ENCODE assay signal across 9 mouse cellular contexts in genomic region chr5:48136571-48136970, GRCm38 (mm10).
DNase-seq lines count a peak whose midpoint lies in the region; ATAC-seq and TF ChIP-seq lines count a peak whose summit lies in the region.
"Had no signal": no experiment of that assay in that cellular context is flagged by ENCODE, and none has a peak within 500 bp of the region (broad histone marks: within the 10 kb centered on the region; RNA-seq: fewer than 3 reads in every experiment).

No protein-coding gene starts in this region.

- H3K4me3 ChIP-seq in heart, embryonic 11.5 days (ENCODE audit: low read depth, low read length), result no peak overlapping the region
- H3K4me3 ChIP-seq in midbrain, postnatal 0 days (ENCODE audit: low read depth, low read length), result no peak overlapping the region
- H3K4me3 ChIP-seq: heart, embryonic 15.5 days had no signal

- H3K4me2 ChIP-seq in heart, embryonic 11.5 days, result no peak overlapping the region
- no peak overlapping the region for H3K4me2 ChIP-seq in midbrain, postnatal 0 days (ENCODE audit: low read depth, low read length, poor library complexity, severe bottlenecking)
- H3K4me2 ChIP-seq: heart, embryonic 15.5 days had no signal

- TF ChIP-seq CTCF in midbrain, postnatal 0 days (IDR thresholded peaks at IDR 0.05), result peak; percentile 78

- no peaks in the 10 kb centered on the region for H3K9me3 ChIP-seq in heart, embryonic 11.5 days (replicated peaks; ENCODE audit: control insufficient read depth, low read length)
- no peaks in the 10 kb centered on the region for H3K9me3 ChIP-seq in midbrain, postnatal 0 days (ENCODE audit: low read length)
- H3K9me3 ChIP-seq: heart, embryonic 15.5 days had no signal

- no peaks in the 10 kb centered on the region for H3K4me1 ChIP-seq in heart, embryonic 11.5 days (ENCODE audit: control insufficient read depth, insufficient read depth, low read length)
- 0 out of 2 replicates have a peak, but pooled peaks cover 2% of the 10 kb centered on the region for H3K4me1 ChIP-seq in midbrain, postnatal 0 days (ENCODE audit: insufficient read depth, low read length)
- H3K4me1 ChIP-seq: heart, embryonic 15.5 days had no signal

- no peak overlapping the region for H3K27ac ChIP-seq in heart, embryonic 11.5 days (ENCODE audit: low read depth, low read length)
- no peak overlapping the region for H3K27ac ChIP-seq in midbrain, postnatal 0 days (ENCODE audit: low read depth, low read length)
- H3K27ac ChIP-seq: heart, embryonic 15.5 days had no signal

- peak; percentile 1 to 21 for DNase-seq in heart, adult 18-20 months
- DNase-seq in 3T3-L1 (ENCODE audit: low read depth, low spot score) (peak; percentile 73), ZHBTc4 (ENCODE audit: low read depth, low spot score) (peak; percentile 8)
- DNase-seq in kidney, adult 9 months, result peak; percentile 34
- peak; percentile 69 for DNase-seq in midbrain, postnatal 0 days (ENCODE audit: low spot score)

- 10% methylated on average over 3 of the region's 3 CpGs for WGBS in heart, embryonic 11.5 days (ENCODE audit: insufficient replicate concordance)
- 9% methylated on average over 3 of the region's 3 CpGs for WGBS in midbrain, postnatal 0 days

- no peak overlapping the region for H3K9ac ChIP-seq in heart, embryonic 11.5 days (ENCODE audit: low read depth, low read length)
- H3K9ac ChIP-seq in midbrain, postnatal 0 days (replicated peaks; ENCODE audit: low read length, poor library complexity, severe bottlenecking), result no peak overlapping the region
- H3K9ac ChIP-seq: heart, embryonic 15.5 days had no signal

- H3K36me3 ChIP-seq in heart, embryonic 11.5 days (ENCODE audit: control insufficient read depth, insufficient read depth, low read length), result no peaks in the 10 kb centered on the region
- H3K36me3 ChIP-seq in midbrain, postnatal 0 days (ENCODE audit: insufficient read depth, low read length), result no peaks in the 10 kb centered on the region
- H3K36me3 ChIP-seq: heart, embryonic 15.5 days had no signal

- no peak for ATAC-seq in heart, embryonic 11.5 days (replicated peaks; ENCODE audit: insufficient number of reproducible peaks, low FRiP score, low TSS enrichment)
- no peak for ATAC-seq in midbrain, postnatal 0 days (ENCODE audit: low FRiP score)
- no peak for ATAC-seq in erythroid progenitor cell, adult 5-6 weeks (replicated peaks; ENCODE audit: low FRiP score, poor library complexity, severe bottlenecking)
- ATAC-seq in CD4-positive, CD25-positive, alpha-beta regulatory T cell, adult 4 months, result no peak

- no peaks in the 10 kb centered on the region for H3K27me3 ChIP-seq in heart, embryonic 11.5 days (ENCODE audit: control insufficient read depth, insufficient read depth, low read length)
- no peaks in the 10 kb centered on the region for H3K27me3 ChIP-seq in midbrain, postnatal 0 days (ENCODE audit: insufficient read depth, low read length)
- H3K27me3 ChIP-seq: heart, embryonic 15.5 days had no signal

Comparison
In these comparisons a context has a peak if more than half of its experiments do, and no peak if none do; other contexts are left out.
1. DNase-seq: peak in every context shown above with its lines; median percentile 73 in 3T3-L1; 69 in midbrain, postnatal 0 days; 34 in kidney, adult 9 months; 11 in heart, adult 18-20 months; 8 in ZHBTc4.